Mouse (Mus musculus) intestine, embryonic 16.5 days (tissue): ENCODE data around the gene Col4a2. TPM values are rescaled to one million over a fixed set of nuclear protein-coding genes. Genes with fewer than 3 reads are reported as not detected.
A peak's percentile ranks its signal among the peaks of the same experiment; 100 is the strongest.

Source experiments
- ATAC-seq: fragments of 200-750 bp; cut with Nextera tagmentation; 2 replicates; pipeline ENCODE4 v1.8.0; 2017; ENCODE audit warnings: moderate TSS enrichment, moderate library complexity
- H3K27ac ChIP-seq: fragments of 300-500 bp; sonication (generic); 2 replicates; pipeline ENCODE4 v1.5.1; 2014; ENCODE audit warnings: mild to moderate bottlenecking, low read length
- H3K27me3 ChIP-seq: fragments of 300-500 bp; sonication (generic); replicated peaks from 2 replicates; pipeline ENCODE4 v1.6.1; 2014; ENCODE audit warnings: low read length, control low read depth, mixed read lengths; ENCODE audit not compliant: control insufficient read depth, insufficient read depth
- H3K36me3 ChIP-seq: fragments of 300-500 bp; sonication (generic); 2 replicates; pipeline ENCODE4 v1.6.1; 2014; ENCODE audit warnings: low read length, control low read depth; ENCODE audit not compliant: control insufficient read depth, insufficient read depth
- H3K4me1 ChIP-seq: fragments of 300-500 bp; sonication (generic); 2 replicates; pipeline ENCODE4 v1.6.1; 2014; ENCODE audit warnings: low read length, control low read depth, mixed read lengths; ENCODE audit not compliant: control insufficient read depth, insufficient read depth
- H3K4me2 ChIP-seq: fragments of 300-500 bp; sonication (generic); 2 replicates; pipeline ENCODE4 v1.6.1; 2014; ENCODE audit warnings: low read depth, low read length, control low read depth
- H3K4me3 ChIP-seq: fragments of 300-500 bp; sonication (generic); 2 replicates; pipeline ENCODE4 v1.5.1; 2014; ENCODE audit warnings: mild to moderate bottlenecking, low read length
- H3K9ac ChIP-seq: fragments of 300-500 bp; sonication (generic); 2 replicates; pipeline ENCODE4 v1.6.1; 2014; ENCODE audit warnings: low read depth, low read length
- H3K9me3 ChIP-seq: fragments of 300-500 bp; sonication (generic); 2 replicates; pipeline ENCODE4 v1.6.1; 2016; ENCODE audit warnings: low read length, control low read depth; ENCODE audit not compliant: control insufficient read depth
- WGBS: fragments of 180-500 bp; shearing (Covaris S2); extraction: QIAGEN DNeasy Blood & Tissue Kit; methylation state at CpG from one replicate; pipeline ENCODE4 v1.1.7; 2014; 5-methylcytosine and 5-hydroxymethylcytosine counted together
- polyA plus RNA-seq: library from polyadenylated mRNA; unstranded; fragments of >200 nt; fragmentation: Nextera tagmentation; extraction: Ambion mirVana; gene quantifications from 2 replicates; pipeline ENCODE4 v1.2.1, GENCODE M21; 2015

The Col4a2 gene
- polyA plus RNA-seq, 1 experiment from 2014 or later: 39.1 TPM

GRCm38 (mm10) chr8:11393161-11393560, 80.6 kb downstream of the Col4a2 start:
- H3K27ac ChIP-seq: peak overlapping the region; percentile 90
- ATAC-seq: peak; percentile 74

GRCm38 (mm10) chr8:11393607-11394006, 81.0 kb downstream of the Col4a2 start:
- WGBS: 40% methylated on average over 8 of the region's 8 CpGs
- no peaks in the 10 kb centered on the region for H3K9me3 ChIP-seq
- H3K27me3 ChIP-seq: no peaks in the 10 kb centered on the region
- peak overlapping the region; percentile 90 for H3K27ac ChIP-seq
- H3K9ac ChIP-seq: peak overlapping the region; percentile 48
- H3K4me3 ChIP-seq: no peak overlapping the region
- peak; percentile 19; the same call in 1 of the 2 replicates for ATAC-seq
- no peak overlapping the region for H3K4me2 ChIP-seq
- H3K36me3 ChIP-seq: no peaks in the 10 kb centered on the region
- H3K4me1 ChIP-seq: peaks cover 29% of the 10 kb centered on the region

More at GRCm38 (mm10) chr8:11393161-11393560, 80.6 kb downstream of the Col4a2 start:
- no peaks in the 10 kb centered on the region for H3K9me3 ChIP-seq
- 31% methylated on average over 7 of the region's 7 CpGs for WGBS
- H3K4me1 ChIP-seq: peaks cover 29% of the 10 kb centered on the region
- H3K4me2 ChIP-seq: no peak overlapping the region
- no peaks in the 10 kb centered on the region for H3K36me3 ChIP-seq
- H3K4me3 ChIP-seq: no peak overlapping the region
- H3K27me3 ChIP-seq: no peaks in the 10 kb centered on the region
- H3K9ac ChIP-seq: peak overlapping the region; percentile 48

- Histone ChIP-seq H3K4me1 (peaks cover 30% of the 10 kb centered on the region), H3K4me2 (no peak overlapping the region), H3K27ac (peak overlapping the region; percentile 12; the same call in 1 of the 2 replicates), H3K9ac (no peak overlapping the region), H3K27me3 (no peaks in the 10 kb centered on the region), H3K4me3 (no peak overlapping the region), H3K36me3 (no peaks in the 10 kb centered on the region), H3K9me3 (no peaks in the 10 kb centered on the region)
- ATAC-seq: no peak
- WGBS: 46% methylated on average over 9 of the region's 9 CpGs
Measured at GRCm38 (mm10) chr8:11394773-11395172, 82.2 kb downstream of the Col4a2 start.

GRCm38 (mm10) chr8:11395601-11396000, 83.0 kb downstream of the Col4a2 start:
- Histone ChIP-seq H3K36me3 (no peaks in the 10 kb centered on the region), H3K9ac (no peak overlapping the region), H3K4me2 (no peak overlapping the region), H3K4me1 (peaks cover 39% of the 10 kb centered on the region), H3K27ac (peak overlapping the region; percentile 12), H3K9me3 (no peaks in the 10 kb centered on the region), H3K27me3 (no peaks in the 10 kb centered on the region), H3K4me3 (no peak overlapping the region)
- WGBS: 70% methylated on average over 10 of the region's 10 CpGs
- ATAC-seq: no peak

GRCm38 (mm10) chr8:11396111-11396510, 83.5 kb downstream of the Col4a2 start:
- 60% methylated on average over 7 of the region's 7 CpGs for WGBS
- peaks cover 42% of the 10 kb centered on the region for H3K4me1 ChIP-seq
- H3K4me3 ChIP-seq: no peak overlapping the region
- H3K27me3 ChIP-seq: no peaks in the 10 kb centered on the region
- H3K9me3 ChIP-seq: no peaks in the 10 kb centered on the region
- no peak overlapping the region for H3K4me2 ChIP-seq
- H3K9ac ChIP-seq: no peak overlapping the region
- peak overlapping the region; percentile 12; the same call in 1 of the 2 replicates for H3K27ac ChIP-seq
- no peaks in the 10 kb centered on the region for H3K36me3 ChIP-seq
- ATAC-seq: no peak

- WGBS: 80% methylated on average over 9 of the region's 9 CpGs
- Histone ChIP-seq H3K4me2 (no peak overlapping the region), H3K9me3 (no peaks in the 10 kb centered on the region), H3K27ac (no peak overlapping the region; the same call in 1 of the 2 replicates), H3K4me3 (no peak overlapping the region), H3K36me3 (0 out of 2 replicates have a peak, but pooled peaks cover under 1% of the 10 kb centered on the region), H3K4me1 (peaks cover 43% of the 10 kb centered on the region), H3K9ac (no peak overlapping the region), H3K27me3 (no peaks in the 10 kb centered on the region)
- ATAC-seq: no peak
Measured at GRCm38 (mm10) chr8:11397126-11397525, 84.5 kb downstream of the Col4a2 start.

- ATAC-seq: peak; percentile 32; the same call in 1 of the 2 replicates
- Histone ChIP-seq H3K27me3 (no peaks in the 10 kb centered on the region), H3K9me3 (no peaks in the 10 kb centered on the region), H3K27ac (peak overlapping the region; percentile 78), H3K4me1 (peaks cover 28% of the 10 kb centered on the region), H3K9ac (no peak overlapping the region; the same call in 1 of the 2 replicates), H3K4me3 (no peak overlapping the region), H3K4me2 (no peak overlapping the region), H3K36me3 (peaks cover 4% of the 10 kb centered on the region; the same call in 1 of the 2 replicates)
- WGBS: 37% methylated on average over 8 of the region's 8 CpGs
Measured at GRCm38 (mm10) chr8:11399706-11400105, 87.1 kb downstream of the Col4a2 start.

- peaks cover 23% of the 10 kb centered on the region for H3K4me1 ChIP-seq
- 35% methylated on average over 8 of the region's 8 CpGs for WGBS
- H3K4me2 ChIP-seq: no peak overlapping the region
- H3K36me3 ChIP-seq: peaks cover 4% of the 10 kb centered on the region; the same call in 1 of the 2 replicates
- H3K9me3 ChIP-seq: no peaks in the 10 kb centered on the region
- H3K27ac ChIP-seq: peak overlapping the region; percentile 78
- H3K4me3 ChIP-seq: no peak overlapping the region
- H3K27me3 ChIP-seq: no peaks in the 10 kb centered on the region
- peak; percentile 79 for ATAC-seq
- peak overlapping the region; percentile 15; the same call in 1 of the 2 replicates for H3K9ac ChIP-seq
Measured at GRCm38 (mm10) chr8:11400244-11400643, 87.6 kb downstream of the Col4a2 start.

GRCm38 (mm10) chr8:11401183-11401582, 88.6 kb downstream of the Col4a2 start:
- Histone ChIP-seq H3K4me3 (no peak overlapping the region), H3K9me3 (no peaks in the 10 kb centered on the region), H3K27ac (peak overlapping the region; percentile 78), H3K4me2 (no peak overlapping the region), H3K4me1 (peaks cover 25% of the 10 kb centered on the region), H3K27me3 (no peaks in the 10 kb centered on the region), H3K36me3 (peaks cover 4% of the 10 kb centered on the region; the same call in 1 of the 2 replicates), H3K9ac (no peak overlapping the region; the same call in 1 of the 2 replicates)
- 95% methylated on average over 5 of the region's 5 CpGs for WGBS
- no peak for ATAC-seq

- no peak overlapping the region for H3K27ac ChIP-seq
- WGBS: 84% methylated on average over 4 of the region's 4 CpGs
- H3K27me3 ChIP-seq: no peaks in the 10 kb centered on the region
- H3K9me3 ChIP-seq: no peaks in the 10 kb centered on the region
- no peak for ATAC-seq
- H3K4me2 ChIP-seq: no peak overlapping the region
- H3K36me3 ChIP-seq: peaks cover 4% of the 10 kb centered on the region; the same call in 1 of the 2 replicates
- H3K4me3 ChIP-seq: no peak overlapping the region
- peaks cover 28% of the 10 kb centered on the region for H3K4me1 ChIP-seq
- no peak overlapping the region for H3K9ac ChIP-seq
Measured at GRCm38 (mm10) chr8:11402220-11402619, 89.6 kb downstream of the Col4a2 start.
